Mouse (Mus musculus) left cerebral cortex, adult 11 months (tissue): Measurements from ENCODE around the gene Anapc13.
A peak's percentile ranks its signal among the peaks of the same experiment; 100 is the strongest.

Source experiments
- DNase-seq: peaks from one replicate; pipeline ENCODE4 v3.0.0; 2022; ENCODE audit warnings: low spot score

Gene Anapc13

GRCm38 (mm10) chr9:102625983-102626838 is at the start of gene Anapc13, which contains the start of gene Cep63:
Gene Anapc13, plus strand, starts transcription at chr9:102626296.
Gene Cep63, minus strand, starts transcription at chr9:102626534.
- peak; percentile 95 for DNase-seq

- DNase-seq: no peak
These were observed 48.6 kb upstream of the Anapc13 start for GRCm38 (mm10) chr9:102577480-102577879.

GRCm38 (mm10) chr9:102581921-102582469 is 44.1 kb upstream of the Anapc13 start:
- DNase-seq: no peak

- no peak for DNase-seq
These were observed 38.7 kb upstream of the Anapc13 start for GRCm38 (mm10) chr9:102587347-102587746.

- DNase-seq: peak; percentile 29
These were observed 31.3 kb upstream of the Anapc13 start for GRCm38 (mm10) chr9:102594667-102595393.

- DNase-seq: no peak
These were observed 30.2 kb upstream of the Anapc13 start for GRCm38 (mm10) chr9:102595662-102596436.

- DNase-seq: no peak
These were observed 24.9 kb upstream of the Anapc13 start for GRCm38 (mm10) chr9:102601187-102601586.

- no peak for DNase-seq
These were observed 24.4 kb upstream of the Anapc13 start for GRCm38 (mm10) chr9:102601666-102602065.

GRCm38 (mm10) chr9:102605162-102605561 is 20.9 kb upstream of the Anapc13 start:
- no peak for DNase-seq

GRCm38 (mm10) chr9:102607471-102607870 is 18.6 kb upstream of the Anapc13 start:
- DNase-seq: no peak

GRCm38 (mm10) chr9:102609221-102609620 is 16.9 kb upstream of the Anapc13 start:
- no peak for DNase-seq

GRCm38 (mm10) chr9:102615071-102615470 is 11.0 kb upstream of the Anapc13 start:
- DNase-seq: no peak

GRCm38 (mm10) chr9:102616267-102616666 is 9.8 kb upstream of the Anapc13 start:
- no peak for DNase-seq

GRCm38 (mm10) chr9:102621385-102621784 is 4.7 kb upstream of the Anapc13 start:
- DNase-seq: no peak

GRCm38 (mm10) chr9:102622192-102622857 is 3.8 kb upstream of the Anapc13 start:
- DNase-seq: no peak

- DNase-seq: no peak
These were observed 3.2 kb upstream of the Anapc13 start for GRCm38 (mm10) chr9:102622876-102623275.

GRCm38 (mm10) chr9:102623581-102623980 is 2.5 kb upstream of the Anapc13 start:
- DNase-seq: no peak

- DNase-seq: no peak
These were observed 604 bp upstream of the Anapc13 start for GRCm38 (mm10) chr9:102625401-102625982.

- DNase-seq: no peak
These were observed 736 bp downstream of the Anapc13 start for GRCm38 (mm10) chr9:102626839-102627225.

GRCm38 (mm10) chr9:102627442-102627841 is 1.3 kb downstream of the Anapc13 start:
- no peak for DNase-seq

GRCm38 (mm10) chr9:102629052-102629451 is 3.0 kb downstream of the Anapc13 start:
- no peak for DNase-seq
